Mouse (Mus musculus): ENCODE results near the gene Commd8. TPM values are rescaled to one million over a fixed set of nuclear protein-coding genes. Genes with fewer than 3 reads are reported as not detected.
A peak's percentile ranks its signal among the peaks of the same experiment; 100 is the strongest.

The Commd8 gene
- polyA plus RNA-seq, 1 experiment from 2014 or later = 109 TPM

- Histone ChIP-seq H3K36me3 (ENCODE audit: insufficient read depth, low read length) (no peaks in the 10 kb centered on the region), H3K4me3 (ENCODE audit: low read depth, low read length) (no peak overlapping the region), H3K27me3 (replicated peaks; ENCODE audit: insufficient read depth, low read length) (no peaks in the 10 kb centered on the region), H3K4me1 (ENCODE audit: insufficient read depth, low read depth, low read length) (no peaks in the 10 kb centered on the region), H3K27ac (ENCODE audit: low read length) (no peak overlapping the region), H3K9ac (replicated peaks; ENCODE audit: low read depth) (no peak overlapping the region), H3K9me3 (ENCODE audit: low read length) (no peaks in the 10 kb centered on the region), H3K4me2 (replicated peaks; ENCODE audit: low read depth, low read length) (no peak overlapping the region)
- WGBS = 78% methylated on average over 5 of the region's 5 CpGs
- ATAC-seq = no peak
- no peak for TF ChIP-seq CTCF (IDR thresholded peaks at IDR 0.05)
- DNase-seq (ENCODE audit: low spot score) = no peak
These were observed 23.9 kb upstream of the Commd8 start for GRCm38 (mm10) chr5:72191932-72192331.

GRCm38 (mm10) chr5:72191154-72191553, 23.2 kb upstream of the Commd8 start:
- WGBS = 77% methylated on average over 7 of the region's 7 CpGs
- H3K36me3 ChIP-seq (ENCODE audit: insufficient read depth, low read length) = no peaks in the 10 kb centered on the region
- TF ChIP-seq CTCF (IDR thresholded peaks at IDR 0.05) (no peak), EP300 (IDR thresholded peaks at IDR 0.05) (no peak)
- DNase-seq (ENCODE audit: low spot score) (no peak), ATAC-seq (no peak)
- no peak overlapping the region for H3K9ac ChIP-seq (replicated peaks; ENCODE audit: low read depth)
- no peak overlapping the region for H3K27ac ChIP-seq (ENCODE audit: low read length)
- no peaks in the 10 kb centered on the region for H3K4me1 ChIP-seq (ENCODE audit: insufficient read depth, low read depth, low read length)
- no peaks in the 10 kb centered on the region for H3K27me3 ChIP-seq (replicated peaks; ENCODE audit: insufficient read depth, low read length)
- no peak overlapping the region for H3K4me2 ChIP-seq (replicated peaks; ENCODE audit: low read depth, low read length)
- H3K4me3 ChIP-seq (ENCODE audit: low read depth, low read length) = no peak overlapping the region
- H3K9me3 ChIP-seq (ENCODE audit: low read length) = no peaks in the 10 kb centered on the region

GRCm38 (mm10) chr5:72184437-72185100, 16.6 kb upstream of the Commd8 start:
- WGBS = 57% methylated on average over 13 of the region's 13 CpGs
- Histone ChIP-seq H3K27me3 (replicated peaks; ENCODE audit: insufficient read depth, low read length) (no peaks in the 10 kb centered on the region), H3K36me3 (ENCODE audit: insufficient read depth, low read length) (no peaks in the 10 kb centered on the region), H3K9ac (replicated peaks; ENCODE audit: low read depth) (no peak overlapping the region), H3K4me2 (replicated peaks; ENCODE audit: low read depth, low read length) (no peak overlapping the region; the same call in 1 of the 2 replicates), H3K4me1 (ENCODE audit: insufficient read depth, low read depth, low read length) (no peaks in the 10 kb centered on the region), H3K27ac (ENCODE audit: low read length) (no peak overlapping the region), H3K9me3 (ENCODE audit: low read length) (no peaks in the 10 kb centered on the region), H3K4me3 (ENCODE audit: low read depth, low read length) (no peak overlapping the region)
- no peak for DNase-seq (ENCODE audit: low spot score)
- TF ChIP-seq EP300 (IDR thresholded peaks at IDR 0.05) (no peak), CTCF (IDR thresholded peaks at IDR 0.05) (no peak)
- ATAC-seq = no peak

GRCm38 (mm10) chr5:72183929-72184328, 15.9 kb upstream of the Commd8 start:
- no peak for TF ChIP-seq CTCF (IDR thresholded peaks at IDR 0.05)
- TF ChIP-seq EP300 (IDR thresholded peaks at IDR 0.05) = no peak
- ATAC-seq = no peak

GRCm38 (mm10) chr5:72182804-72183203, 14.8 kb upstream of the Commd8 start:
- Histone ChIP-seq H3K27ac (ENCODE audit: low read length) (no peak overlapping the region), H3K4me1 (ENCODE audit: insufficient read depth, low read depth, low read length) (no peaks in the 10 kb centered on the region), H3K9ac (replicated peaks; ENCODE audit: low read depth) (no peak overlapping the region), H3K4me3 (ENCODE audit: low read depth, low read length) (no peak overlapping the region), H3K4me2 (replicated peaks; ENCODE audit: low read depth, low read length) (no peak overlapping the region), H3K9me3 (ENCODE audit: low read length) (no peaks in the 10 kb centered on the region), H3K27me3 (replicated peaks; ENCODE audit: insufficient read depth, low read length) (no peaks in the 10 kb centered on the region), H3K36me3 (ENCODE audit: insufficient read depth, low read length) (no peaks in the 10 kb centered on the region)
- TF ChIP-seq EP300 (IDR thresholded peaks at IDR 0.05) (peak; percentile 60), CTCF (IDR thresholded peaks at IDR 0.05) (no peak)
- peak; percentile 83 for ATAC-seq
- DNase-seq (ENCODE audit: low spot score) = peak; percentile 69
- WGBS = 74% methylated on average over 4 of the region's 4 CpGs

More at GRCm38 (mm10) chr5:72183929-72184328, 15.9 kb upstream of the Commd8 start:
- WGBS = 74% methylated on average over 6 of the region's 6 CpGs
- no peaks in the 10 kb centered on the region for H3K36me3 ChIP-seq (ENCODE audit: insufficient read depth, low read length)
- DNase-seq (ENCODE audit: low spot score) = peak; percentile 41
- no peak overlapping the region; the same call in 1 of the 2 replicates for H3K4me2 ChIP-seq (replicated peaks; ENCODE audit: low read depth, low read length)
- no peaks in the 10 kb centered on the region for H3K9me3 ChIP-seq (ENCODE audit: low read length)
- no peak overlapping the region for H3K4me3 ChIP-seq (ENCODE audit: low read depth, low read length)
- H3K27ac ChIP-seq (ENCODE audit: low read length) = no peak overlapping the region
- H3K9ac ChIP-seq (replicated peaks; ENCODE audit: low read depth) = no peak overlapping the region
- no peaks in the 10 kb centered on the region for H3K4me1 ChIP-seq (ENCODE audit: insufficient read depth, low read depth, low read length)
- H3K27me3 ChIP-seq (replicated peaks; ENCODE audit: insufficient read depth, low read length) = no peaks in the 10 kb centered on the region

GRCm38 (mm10) chr5:72181194-72181593, 13.2 kb upstream of the Commd8 start:
- ATAC-seq (no peak), DNase-seq (ENCODE audit: low spot score) (no peak)
- no peak overlapping the region for H3K4me3 ChIP-seq (ENCODE audit: low read depth, low read length)
- no peaks in the 10 kb centered on the region for H3K4me1 ChIP-seq (ENCODE audit: insufficient read depth, low read depth, low read length)
- no peak overlapping the region for H3K27ac ChIP-seq (ENCODE audit: low read length)
- WGBS = 22% methylated on average over 1 of the region's 1 CpGs
- H3K36me3 ChIP-seq (ENCODE audit: insufficient read depth, low read length) = no peaks in the 10 kb centered on the region
- TF ChIP-seq CTCF (IDR thresholded peaks at IDR 0.05) (no peak), EP300 (IDR thresholded peaks at IDR 0.05) (no peak)
- no peak overlapping the region for H3K9ac ChIP-seq (replicated peaks; ENCODE audit: low read depth)
- no peaks in the 10 kb centered on the region for H3K27me3 ChIP-seq (replicated peaks; ENCODE audit: insufficient read depth, low read length)
- no peak overlapping the region for H3K4me2 ChIP-seq (replicated peaks; ENCODE audit: low read depth, low read length)
- H3K9me3 ChIP-seq (ENCODE audit: low read length) = no peaks in the 10 kb centered on the region
